Mouse (Mus musculus): ENCODE data around the gene Angptl6.
"Not testable (repeated sequence)": the region's sequence is repeated elsewhere in the genome, so short reads cannot be mapped to it uniquely, and the experiment has no call there.

The Angptl6 gene

GRCm38 (mm10) chr9:20837184-20837947 is 42.2 kb downstream of the Angptl6 start:
- no peak for DNase-seq

DNA sequence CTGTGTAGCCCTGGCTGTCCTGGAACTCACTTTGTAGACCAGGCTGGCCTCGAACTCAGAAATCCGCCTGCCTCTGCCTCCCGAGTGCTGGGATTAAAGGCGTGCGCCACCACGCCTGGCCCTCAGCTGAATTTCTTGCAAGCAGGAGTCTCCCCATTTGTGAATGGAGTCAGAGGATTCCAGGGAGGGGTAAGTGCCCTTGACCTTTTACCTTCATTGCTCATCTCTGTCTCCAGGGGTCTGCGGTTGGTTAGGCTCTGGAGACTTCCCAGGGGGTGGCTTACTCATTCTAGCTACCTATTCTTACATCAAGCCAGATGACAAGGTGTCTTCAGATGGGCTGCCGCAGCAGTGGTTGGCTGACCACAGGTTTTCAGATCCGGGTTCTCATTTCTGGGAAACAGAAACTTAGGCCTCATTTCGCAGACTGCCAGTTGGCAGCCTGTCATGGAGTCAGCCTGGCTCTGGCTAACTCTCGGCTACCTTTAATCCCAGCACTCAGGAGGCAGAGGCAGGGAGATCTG is 44.0 kb downstream of the Angptl6 start:
- DNase-seq, result not testable (repeated sequence)

DNA sequence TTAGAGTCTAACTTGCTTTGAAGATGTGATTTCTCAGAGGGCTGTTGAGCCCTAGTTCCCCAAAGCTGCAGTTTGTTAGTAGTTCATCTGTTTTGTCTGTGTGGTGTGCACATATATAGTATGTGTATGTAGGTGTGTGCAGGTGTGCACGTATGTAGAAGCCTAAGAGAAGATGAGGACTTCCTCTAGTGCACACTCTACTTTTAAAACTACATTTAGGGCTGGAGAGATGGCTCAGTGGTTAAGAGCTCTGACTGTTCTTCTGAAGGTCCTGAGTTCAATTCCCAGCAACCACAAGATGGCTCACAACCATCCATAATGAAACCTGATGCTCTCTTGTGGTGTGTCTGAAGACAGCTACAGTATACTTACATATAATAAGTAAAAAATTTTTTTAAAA is 44.6 kb downstream of the Angptl6 start:
- DNase-seq, result no peak

DNA sequence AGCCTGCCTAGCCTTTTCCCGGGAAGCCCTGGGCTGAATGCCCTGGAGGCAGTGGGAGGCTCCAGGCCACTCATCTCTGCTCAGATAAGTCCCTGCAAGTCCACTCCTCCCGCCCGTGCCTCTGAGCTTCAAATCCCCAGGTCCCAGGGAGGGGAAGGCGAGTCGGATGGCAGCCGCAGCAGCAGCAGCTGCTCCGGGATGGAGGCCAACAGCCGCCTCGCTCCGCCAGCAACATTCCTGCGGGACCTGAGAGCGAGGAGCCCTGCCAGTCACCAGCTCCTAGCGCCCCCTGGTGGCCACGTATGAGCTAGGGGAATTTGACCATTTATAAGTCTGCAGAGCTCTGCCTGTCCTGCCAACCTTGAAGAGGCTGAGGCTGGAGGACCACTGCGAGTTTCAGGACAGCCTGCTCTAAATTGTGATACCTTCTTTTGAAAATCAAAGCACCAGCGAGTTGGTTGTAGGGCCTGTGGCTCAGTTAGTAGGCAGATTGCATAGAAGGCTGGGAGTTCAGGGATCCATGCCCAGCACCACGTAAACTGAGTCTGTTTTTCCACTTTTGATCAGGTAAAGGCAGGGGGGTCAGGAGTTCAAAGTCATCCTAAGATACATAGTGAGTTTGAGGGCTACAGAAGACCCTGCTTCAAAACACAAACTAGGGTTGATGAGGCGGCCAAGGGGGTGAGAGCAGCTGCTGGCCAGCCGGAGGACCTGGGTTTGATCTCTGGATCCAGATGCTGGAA is 48.5 kb downstream of the Angptl6 start:
- peak; percentile 62 to 69 for DNase-seq

DNA sequence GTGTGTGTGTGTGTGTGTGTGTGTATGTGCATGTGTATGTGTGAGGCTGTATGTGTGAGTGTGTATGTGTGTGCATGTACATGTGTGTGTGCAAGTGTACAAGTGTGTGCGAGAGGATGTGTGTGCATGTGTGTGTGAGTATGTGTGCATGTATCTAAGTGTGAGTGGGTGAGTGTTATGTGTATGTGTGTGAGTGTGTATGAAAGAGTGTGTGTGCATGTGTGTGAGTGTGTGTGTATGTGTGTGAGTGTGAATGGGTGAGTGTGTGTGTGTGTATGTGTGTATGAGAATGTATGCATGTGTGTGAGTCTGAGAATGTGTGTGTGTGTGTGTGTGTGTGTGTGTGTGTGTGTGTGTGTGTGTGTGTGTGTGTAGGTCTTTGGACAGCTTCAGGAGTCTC is 51.4 kb downstream of the Angptl6 start:
- DNase-seq, result no peak

DNA sequence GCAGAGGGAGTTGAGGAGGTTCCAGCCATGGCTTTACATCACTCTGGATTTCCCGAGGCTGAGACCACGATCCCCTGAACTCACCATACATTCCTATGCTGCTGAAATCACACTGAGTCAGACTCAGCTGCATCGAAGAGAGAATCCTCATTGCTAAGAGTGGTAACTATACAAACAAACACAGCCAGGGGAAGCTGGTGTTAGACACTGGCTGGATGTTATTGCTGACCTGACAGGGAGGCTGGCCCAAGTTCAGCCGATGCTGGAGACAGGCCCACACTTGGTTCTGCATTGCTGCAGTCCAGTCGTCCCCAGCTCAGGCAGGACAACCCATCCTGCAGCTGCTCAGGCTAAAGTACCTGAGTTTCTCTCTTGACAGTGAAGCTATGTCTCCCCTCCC is 53.7 kb downstream of the Angptl6 start:
- DNase-seq, result no peak

All from thymus, postnatal 36 days (tissue).